Mouse (Mus musculus): ENCODE measurements around the gene Gm6370. TPM values are rescaled to one million over a fixed set of nuclear protein-coding genes. Genes with fewer than 3 reads are reported as not detected.
"Not testable (repeated sequence)": the region's sequence is repeated elsewhere in the genome, so short reads cannot be mapped to it uniquely, and the experiment has no call there.

Gene Gm6370
- polyA plus RNA-seq (2015; fragmentation: Nextera tagmentation; extraction: Ambion mirVana) = not detected in 2 replicates

DNA sequence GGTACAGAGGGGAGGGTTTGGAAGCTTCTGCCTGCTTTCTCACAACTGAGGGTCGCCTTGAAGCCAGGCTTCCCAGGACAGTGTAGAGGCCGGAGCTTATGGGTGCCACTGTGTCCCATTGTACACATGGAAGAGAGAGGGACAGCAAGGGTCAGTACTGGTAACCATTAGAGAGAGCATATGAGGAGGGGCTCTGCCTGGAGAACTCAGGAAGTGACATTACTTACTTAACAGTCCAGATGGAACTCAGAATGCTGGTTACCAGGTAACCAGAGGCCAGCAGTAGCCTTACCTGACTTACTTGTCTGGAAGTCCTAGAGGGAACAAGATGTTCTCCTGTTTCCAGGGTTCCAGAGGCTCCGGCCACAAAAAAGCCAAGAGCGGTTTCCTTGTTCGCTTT, at the start of gene Gm6370:
Gm6370 (plus strand) TSS at position 301 of the 400 bp plus-strand sequence.
- not testable (repeated sequence) for H3K36me3 ChIP-seq; H3K9ac ChIP-seq; H3K4me1 ChIP-seq; ATAC-seq (ENCODE audit: insufficient number of reproducible peaks, low FRiP score, low TSS enrichment, low read depth); H3K27me3 ChIP-seq; H3K27ac ChIP-seq; H3K9me3 ChIP-seq; H3K4me2 ChIP-seq; H3K4me3 ChIP-seq
- WGBS = no CpG with 5 or more reads among the region's 5 CpGs

- no peaks in the 10 kb centered on the region for H3K27me3 ChIP-seq
- H3K36me3 ChIP-seq = peaks cover 3% of the 10 kb centered on the region; the same call in 1 of the 2 replicates
- no peak overlapping the region for H3K4me2 ChIP-seq
- no peak for ATAC-seq (ENCODE audit: insufficient number of reproducible peaks, low FRiP score, low TSS enrichment, low read depth)
- no peak overlapping the region for H3K27ac ChIP-seq
- no peaks in the 10 kb centered on the region for H3K9me3 ChIP-seq
- WGBS = 84% methylated on average over 2 of the region's 2 CpGs
- no peaks in the 10 kb centered on the region for H3K4me1 ChIP-seq
- no peak overlapping the region for H3K9ac ChIP-seq
- no peak overlapping the region for H3K4me3 ChIP-seq
These were observed 48.4 kb upstream of the Gm6370 start for GRCm38 (mm10) chr5:146442767-146443166.

DNA sequence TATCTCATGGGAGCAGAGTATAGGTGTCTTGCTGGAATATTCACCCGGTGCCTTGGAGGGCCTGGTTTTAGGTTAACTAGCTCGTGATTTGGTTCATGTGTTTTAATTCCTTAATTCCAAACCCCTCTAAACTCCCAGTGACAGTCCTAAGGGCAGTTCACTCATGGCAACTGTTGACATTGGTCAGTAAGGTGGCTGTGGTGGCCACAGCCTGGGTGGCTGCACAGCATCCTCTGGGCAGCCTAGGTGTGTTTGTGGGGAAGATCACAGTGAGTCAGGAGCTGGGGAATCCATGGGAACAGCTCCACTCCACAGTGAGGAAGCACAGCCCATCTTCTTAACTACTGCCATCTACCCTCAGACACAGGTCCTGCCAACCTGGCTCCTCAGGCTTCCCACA, 44.5 kb upstream of the Gm6370 start:
- H3K9me3 ChIP-seq = no peaks in the 10 kb centered on the region
- H3K9ac ChIP-seq = no peak overlapping the region
- H3K27ac ChIP-seq = no peak overlapping the region
- no peaks in the 10 kb centered on the region for H3K27me3 ChIP-seq
- H3K4me2 ChIP-seq = no peak overlapping the region
- 86% methylated on average over 2 of the region's 2 CpGs for WGBS
- H3K36me3 ChIP-seq = no peaks in the 10 kb centered on the region
- no peak for ATAC-seq (ENCODE audit: insufficient number of reproducible peaks, low FRiP score, low TSS enrichment, low read depth)
- H3K4me1 ChIP-seq = no peaks in the 10 kb centered on the region
- no peak overlapping the region for H3K4me3 ChIP-seq

DNA sequence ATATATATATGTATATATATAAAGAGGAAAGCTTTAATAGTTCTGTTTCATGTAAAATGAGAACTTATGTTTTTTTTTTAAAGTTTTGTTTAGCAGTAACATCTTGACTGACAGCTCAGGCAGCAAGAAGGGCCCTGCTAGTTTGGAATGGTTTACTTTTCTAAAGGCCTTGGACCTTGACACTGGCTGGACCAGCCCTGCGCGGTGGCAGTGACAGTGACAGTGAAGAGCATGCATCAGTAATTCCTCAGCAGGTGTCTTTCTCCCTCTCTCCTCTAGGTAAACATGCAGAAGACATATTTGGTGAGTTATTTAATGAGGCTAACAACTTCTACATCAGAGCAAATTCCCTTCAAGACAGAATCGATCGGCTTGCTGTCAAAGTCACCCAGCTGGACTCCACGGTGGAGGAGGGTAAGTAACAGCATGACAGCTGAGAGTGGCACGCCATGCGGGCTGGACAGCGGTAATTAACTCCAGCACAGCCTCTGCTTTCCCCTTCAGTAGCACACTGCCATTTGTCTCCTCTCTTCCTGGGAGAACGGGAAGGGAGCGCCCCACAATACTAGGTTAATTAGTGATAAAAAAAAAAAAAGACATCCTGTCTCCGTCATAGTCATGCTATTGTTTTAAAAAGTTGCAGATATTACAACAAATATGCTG, 39.4 kb upstream of the Gm6370 start:
- ATAC-seq (ENCODE audit: insufficient number of reproducible peaks, low FRiP score, low TSS enrichment, low read depth) = no peak
- Histone ChIP-seq H3K4me2 (no peak overlapping the region), H3K9ac (no peak overlapping the region), H3K27ac (no peak overlapping the region), H3K27me3 (no peaks in the 10 kb centered on the region), H3K9me3 (no peaks in the 10 kb centered on the region), H3K4me3 (no peak overlapping the region), H3K4me1 (no peaks in the 10 kb centered on the region), H3K36me3 (peaks cover 3% of the 10 kb centered on the region; the same call in 1 of the 2 replicates)
- 59% methylated on average over 11 of the region's 11 CpGs for WGBS

- peaks cover 3% of the 10 kb centered on the region; the same call in 1 of the 2 replicates for H3K36me3 ChIP-seq
- H3K4me2 ChIP-seq = no peak overlapping the region
- H3K4me1 ChIP-seq = no peaks in the 10 kb centered on the region
- no peak for ATAC-seq (ENCODE audit: insufficient number of reproducible peaks, low FRiP score, low TSS enrichment, low read depth)
- 89% methylated on average over 6 of the region's 6 CpGs for WGBS
- H3K9ac ChIP-seq = no peak overlapping the region
- H3K27me3 ChIP-seq = no peaks in the 10 kb centered on the region
- H3K4me3 ChIP-seq = no peak overlapping the region
- no peaks in the 10 kb centered on the region for H3K9me3 ChIP-seq
- H3K27ac ChIP-seq = no peak overlapping the region
These were observed 37.6 kb upstream of the Gm6370 start for GRCm38 (mm10) chr5:146453556-146453955.

DNA sequence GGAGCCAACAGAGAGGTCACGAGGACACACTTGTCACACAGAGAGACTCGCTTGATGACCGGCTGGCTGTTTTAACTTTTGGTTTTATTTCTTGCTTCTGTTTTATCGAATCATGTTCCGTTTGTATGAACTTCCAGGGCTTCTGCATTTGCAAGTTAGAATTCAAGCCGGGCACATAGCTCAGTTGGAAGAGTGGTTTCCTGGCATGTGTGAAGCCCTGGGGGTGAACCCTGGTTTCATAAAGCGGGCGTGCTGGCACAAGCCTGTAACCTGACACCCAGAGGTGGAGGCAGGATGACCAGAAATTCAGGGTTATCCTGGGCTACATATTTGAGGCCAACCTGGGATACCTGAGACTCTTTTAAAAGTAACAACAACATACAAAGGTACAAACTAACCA, 29.6 kb upstream of the Gm6370 start:
- Histone ChIP-seq H3K9ac (no peak overlapping the region), H3K4me1 (no peaks in the 10 kb centered on the region), H3K4me3 (no peak overlapping the region), H3K9me3 (no peaks in the 10 kb centered on the region), H3K27me3 (no peaks in the 10 kb centered on the region), H3K4me2 (no peak overlapping the region), H3K36me3 (no peaks in the 10 kb centered on the region), H3K27ac (no peak overlapping the region)
- 71% methylated on average over 8 of the region's 8 CpGs for WGBS
- ATAC-seq (ENCODE audit: insufficient number of reproducible peaks, low FRiP score, low TSS enrichment, low read depth) = no peak

GRCm38 (mm10) chr5:146466663-146467062, 24.5 kb upstream of the Gm6370 start:
- Histone ChIP-seq H3K9ac (no peak overlapping the region), H3K9me3 (no peaks in the 10 kb centered on the region), H3K27me3 (no peaks in the 10 kb centered on the region), H3K27ac (no peak overlapping the region), H3K36me3 (no peaks in the 10 kb centered on the region), H3K4me2 (no peak overlapping the region), H3K4me3 (no peak overlapping the region), H3K4me1 (no peaks in the 10 kb centered on the region)
- no peak for ATAC-seq (ENCODE audit: insufficient number of reproducible peaks, low FRiP score, low TSS enrichment, low read depth)
- 91% methylated on average over 19 of the region's 19 CpGs for WGBS

GRCm38 (mm10) chr5:146468311-146468710, 22.9 kb upstream of the Gm6370 start:
- H3K9ac ChIP-seq = no peak overlapping the region

DNA sequence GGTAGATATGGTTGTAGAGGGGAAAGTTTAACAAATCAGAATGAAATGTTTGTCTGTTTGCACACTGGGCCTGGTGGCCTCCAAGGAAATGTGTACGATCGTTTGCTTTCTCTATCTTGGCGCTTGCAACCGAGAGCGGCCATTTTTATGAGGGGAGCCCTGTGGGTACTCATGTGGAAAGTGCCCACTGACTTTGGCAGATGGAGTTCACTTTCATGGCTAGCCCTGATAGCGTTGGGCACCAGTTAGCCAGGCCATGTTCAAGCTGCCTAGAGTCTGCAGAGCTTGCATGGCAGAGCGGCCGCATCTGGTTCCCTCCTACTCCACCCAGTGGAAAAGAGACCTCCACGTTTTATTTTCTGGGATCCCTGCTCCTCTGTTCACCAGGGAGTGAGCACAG, 20.3 kb upstream of the Gm6370 start:
- Histone ChIP-seq H3K9me3 (no peaks in the 10 kb centered on the region), H3K4me2 (no peak overlapping the region), H3K27ac (no peak overlapping the region), H3K36me3 (no peaks in the 10 kb centered on the region), H3K4me3 (no peak overlapping the region), H3K4me1 (no peaks in the 10 kb centered on the region), H3K9ac (no peak overlapping the region), H3K27me3 (no peaks in the 10 kb centered on the region)
- WGBS = 84% methylated on average over 9 of the region's 9 CpGs
- ATAC-seq (ENCODE audit: insufficient number of reproducible peaks, low FRiP score, low TSS enrichment, low read depth) = no peak

More at GRCm38 (mm10) chr5:146468311-146468710, 22.9 kb upstream of the Gm6370 start:
- Histone ChIP-seq H3K4me3 (no peak overlapping the region), H3K36me3 (no peaks in the 10 kb centered on the region), H3K27me3 (no peaks in the 10 kb centered on the region), H3K4me1 (no peaks in the 10 kb centered on the region), H3K27ac (no peak overlapping the region), H3K4me2 (no peak overlapping the region), H3K9me3 (no peaks in the 10 kb centered on the region)
- 90% methylated on average over 9 of the region's 9 CpGs for WGBS
- no peak for ATAC-seq (ENCODE audit: insufficient number of reproducible peaks, low FRiP score, low TSS enrichment, low read depth)

GRCm38 (mm10) chr5:146471311-146471710, 19.9 kb upstream of the Gm6370 start:
- 88% methylated on average over 5 of the region's 5 CpGs for WGBS
- no peaks in the 10 kb centered on the region for H3K4me1 ChIP-seq
- no peaks in the 10 kb centered on the region for H3K36me3 ChIP-seq
- no peak overlapping the region for H3K4me3 ChIP-seq
- no peak overlapping the region for H3K4me2 ChIP-seq
- no peak overlapping the region for H3K27ac ChIP-seq
- no peaks in the 10 kb centered on the region for H3K27me3 ChIP-seq
- H3K9ac ChIP-seq = no peak overlapping the region
- no peaks in the 10 kb centered on the region for H3K9me3 ChIP-seq
- ATAC-seq (ENCODE audit: insufficient number of reproducible peaks, low FRiP score, low TSS enrichment, low read depth) = no peak

- ATAC-seq (ENCODE audit: insufficient number of reproducible peaks, low FRiP score, low TSS enrichment, low read depth) = no peak
- 88% methylated on average over 12 of the region's 12 CpGs for WGBS
These were observed 19.3 kb upstream of the Gm6370 start for GRCm38 (mm10) chr5:146471821-146472220.

DNA sequence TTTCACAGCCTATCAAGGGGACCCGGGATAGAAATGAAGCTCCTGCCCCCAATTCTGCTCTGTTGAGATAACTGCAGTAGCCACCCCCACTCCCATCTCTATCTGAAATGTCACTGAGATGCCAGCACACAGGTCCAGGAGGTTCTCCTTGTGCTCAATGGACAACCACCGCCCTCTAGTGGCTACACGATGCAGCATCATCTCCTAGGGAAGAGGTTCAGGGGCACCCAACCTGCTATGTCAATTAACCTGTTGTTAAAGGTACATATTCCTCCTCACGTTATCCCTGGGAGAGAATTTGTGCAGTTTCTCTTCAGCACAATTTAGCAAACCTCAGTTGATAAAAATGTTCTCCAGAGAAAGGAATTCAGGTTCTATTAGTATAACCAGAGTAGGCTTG, 11.6 kb upstream of the Gm6370 start:
- H3K36me3 ChIP-seq; H3K4me1 ChIP-seq; H3K27me3 ChIP-seq; H3K9ac ChIP-seq; ATAC-seq (ENCODE audit: insufficient number of reproducible peaks, low FRiP score, low TSS enrichment, low read depth); H3K4me3 ChIP-seq; H3K27ac ChIP-seq; H3K4me2 ChIP-seq; H3K9me3 ChIP-seq: not testable (repeated sequence)
- 8% methylated on average over 4 of the region's 4 CpGs for WGBS

More at GRCm38 (mm10) chr5:146471821-146472220, 19.3 kb upstream of the Gm6370 start:
- Histone ChIP-seq H3K4me3 (no peak overlapping the region), H3K9me3 (no peaks in the 10 kb centered on the region), H3K4me1 (no peaks in the 10 kb centered on the region), H3K27ac (no peak overlapping the region), H3K4me2 (no peak overlapping the region), H3K9ac (no peak overlapping the region), H3K36me3 (no peaks in the 10 kb centered on the region), H3K27me3 (no peaks in the 10 kb centered on the region)

GRCm38 (mm10) chr5:146481665-146482064, 9.5 kb upstream of the Gm6370 start, which contains the start of gene Gm6408:
Gene Gm6408, plus strand, starts transcription at chr5:146481965.
- WGBS = 89% methylated on average over 2 of the region's 3 CpGs
- H3K9me3 ChIP-seq; ATAC-seq (ENCODE audit: insufficient number of reproducible peaks, low FRiP score, low TSS enrichment, low read depth); H3K9ac ChIP-seq; H3K27me3 ChIP-seq; H3K4me3 ChIP-seq; H3K4me2 ChIP-seq; H3K27ac ChIP-seq; H3K36me3 ChIP-seq; H3K4me1 ChIP-seq: not testable (repeated sequence)

Measured in limb, embryonic 15.5 days (tissue).